9 mouse cellular contexts compared by ENCODE assay signal in the genomic region with DNA sequence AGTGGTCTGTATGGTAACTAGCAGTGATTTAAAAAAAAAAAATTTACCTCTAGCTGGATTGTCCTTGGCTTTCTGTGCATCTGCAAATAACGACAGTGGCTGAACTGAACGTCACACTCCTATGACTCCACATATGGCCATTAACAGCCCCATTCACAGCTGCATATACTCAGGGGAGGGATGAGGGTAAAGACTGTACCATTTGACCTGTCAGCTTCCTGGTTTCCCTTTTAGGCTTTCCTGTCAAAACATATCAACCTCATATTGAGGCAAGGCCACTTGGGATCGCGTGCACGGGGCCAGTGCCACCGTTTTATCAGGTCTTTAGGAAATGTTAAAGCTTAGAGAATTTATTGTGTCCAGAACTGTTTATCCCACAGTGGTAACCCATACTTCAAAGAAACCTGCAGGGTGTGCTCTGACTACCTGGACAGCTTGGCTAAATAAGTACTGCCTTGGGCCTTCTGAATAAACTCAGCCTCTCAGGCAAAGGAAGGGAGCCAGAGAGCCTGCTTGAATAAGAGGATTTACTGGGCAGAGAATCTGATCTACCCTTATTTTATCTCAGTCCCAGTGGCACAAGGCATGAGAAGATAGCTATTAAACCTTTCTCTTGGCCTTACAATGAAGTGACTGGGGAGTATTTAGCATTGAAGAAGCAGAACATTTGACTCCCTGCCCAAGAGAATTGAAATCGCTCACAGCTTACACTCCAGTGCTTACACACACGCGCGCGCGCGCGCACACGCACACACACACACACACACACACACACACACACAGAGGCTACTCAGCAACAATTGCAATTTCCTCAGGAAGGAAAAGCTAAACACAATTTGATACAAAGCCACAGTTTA.
DNase-seq lines count a peak whose midpoint lies in the region; ATAC-seq and TF ChIP-seq lines count a peak whose summit lies in the region.
"Had no signal": no experiment of that assay in that cellular context is flagged by ENCODE, and none has a peak within 500 bp of the region (broad histone marks: within the 10 kb centered on the region; RNA-seq: fewer than 3 reads in every experiment).

No protein-coding gene starts in this region.

- no peaks in the 10 kb centered on the region for H3K9me3 ChIP-seq in kidney, embryonic 15.5 days (replicated peaks)
- H3K9me3 ChIP-seq in stomach, embryonic 14.5 days (ENCODE audit: control insufficient read depth, low read depth, low read length), result no peaks in the 10 kb centered on the region
- H3K9me3 ChIP-seq in stomach, postnatal 0 days (ENCODE audit: control insufficient read depth, low read length), result no peaks in the 10 kb centered on the region
- no peaks in the 10 kb centered on the region for H3K9me3 ChIP-seq in stomach, embryonic 15.5 days
- H3K9me3 ChIP-seq: neural tube, embryonic 12.5 days had no signal

- DNase-seq in kidney, adult 9 months, result no peak
- DNase-seq in stomach, postnatal 0 days (ENCODE audit: low spot score), result no peak
- peak; percentile 18 for DNase-seq in hindlimb bud, embryonic 11.5 days (ENCODE audit: extremely low spot score, low read depth, low spot score)
- no peak for DNase-seq in adrenal gland, postnatal 14 days
- no peak for DNase-seq in yolk sac, embryonic 10.5 days (ENCODE audit: low spot score)

- WGBS in kidney, embryonic 15.5 days, result 41% methylated on average over 15 of the region's 15 CpGs
- WGBS in stomach, embryonic 14.5 days, result 65% methylated on average over 15 of the region's 15 CpGs
- 69% methylated on average over 15 of the region's 15 CpGs for WGBS in stomach, postnatal 0 days
- WGBS in stomach, embryonic 15.5 days, result 70% methylated on average over 15 of the region's 15 CpGs

- ATAC-seq in kidney, embryonic 15.5 days (replicated peaks; ENCODE audit: low FRiP score), result peak; percentile 77
- ATAC-seq in stomach, embryonic 14.5 days (ENCODE audit: insufficient number of reproducible peaks, insufficient read depth, low FRiP score, low read depth), result no peak
- no peak for ATAC-seq in stomach, postnatal 0 days (ENCODE audit: low FRiP score, low TSS enrichment)
- ATAC-seq in stomach, embryonic 15.5 days (ENCODE audit: insufficient read depth, low FRiP score, low read depth), result no peak

- H3K9ac ChIP-seq in kidney, embryonic 15.5 days, result no peak overlapping the region
- no peak overlapping the region for H3K9ac ChIP-seq in stomach, embryonic 14.5 days (replicated peaks; ENCODE audit: low read depth, low read length)
- H3K9ac ChIP-seq in stomach, postnatal 0 days (ENCODE audit: low read length), result no peak overlapping the region
- H3K9ac ChIP-seq in stomach, embryonic 15.5 days, result no peak overlapping the region
- H3K9ac ChIP-seq: neural tube, embryonic 12.5 days had no signal

- no peaks in the 10 kb centered on the region for H3K36me3 ChIP-seq in kidney, embryonic 15.5 days
- no peaks in the 10 kb centered on the region for H3K36me3 ChIP-seq in stomach, embryonic 14.5 days (ENCODE audit: control insufficient read depth, insufficient read depth, low read length)
- no peaks in the 10 kb centered on the region for H3K36me3 ChIP-seq in stomach, postnatal 0 days (ENCODE audit: control insufficient read depth, insufficient read depth, low read length)
- H3K36me3 ChIP-seq in stomach, embryonic 15.5 days, result no peaks in the 10 kb centered on the region
- H3K36me3 ChIP-seq: neural tube, embryonic 12.5 days had no signal

- no peak overlapping the region for H3K4me2 ChIP-seq in kidney, embryonic 15.5 days
- no peak overlapping the region for H3K4me2 ChIP-seq in stomach, embryonic 14.5 days (replicated peaks; ENCODE audit: low read depth, low read length)
- H3K4me2 ChIP-seq in stomach, postnatal 0 days (replicated peaks; ENCODE audit: low read depth), result no peak overlapping the region
- no peak overlapping the region for H3K4me2 ChIP-seq in stomach, embryonic 15.5 days
- H3K4me2 ChIP-seq: neural tube, embryonic 12.5 days had no signal

- peak overlapping the region; percentile 64 for H3K27ac ChIP-seq in kidney, embryonic 15.5 days
- H3K27ac ChIP-seq in stomach, embryonic 14.5 days (ENCODE audit: low read length), result 0 out of 2 replicates have a peak overlapping the region, but pooled peaks have one; percentile 52
- H3K27ac ChIP-seq in stomach, postnatal 0 days (replicated peaks), result no peak overlapping the region
- H3K27ac ChIP-seq in stomach, embryonic 15.5 days, result 0 out of 2 replicates have a peak overlapping the region, but pooled peaks have one; percentile 32
- H3K27ac ChIP-seq: neural tube, embryonic 12.5 days had no signal

- H3K4me1 ChIP-seq in kidney, embryonic 15.5 days, result peaks cover 18% of the 10 kb centered on the region
- H3K4me1 ChIP-seq in stomach, embryonic 14.5 days (ENCODE audit: control insufficient read depth, insufficient read depth, low read length), result peaks cover 4% of the 10 kb centered on the region; the same call in 1 of the 2 replicates
- no peaks in the 10 kb centered on the region for H3K4me1 ChIP-seq in stomach, postnatal 0 days (replicated peaks; ENCODE audit: control insufficient read depth, insufficient read depth)
- no peaks in the 10 kb centered on the region for H3K4me1 ChIP-seq in stomach, embryonic 15.5 days

- no peak overlapping the region for H3K4me3 ChIP-seq in kidney, embryonic 15.5 days (replicated peaks)
- no peak overlapping the region for H3K4me3 ChIP-seq in stomach, embryonic 14.5 days (ENCODE audit: low read depth, low read length)
- no peak overlapping the region for H3K4me3 ChIP-seq in stomach, postnatal 0 days (ENCODE audit: low read depth, low read length)
- no peak overlapping the region for H3K4me3 ChIP-seq in stomach, embryonic 15.5 days (replicated peaks)
- H3K4me3 ChIP-seq: neural tube, embryonic 12.5 days had no signal

- no peak for TF ChIP-seq CTCF in stomach, postnatal 0 days (IDR thresholded peaks at IDR 0.05; ENCODE audit: low read depth)

- no peak for TF ChIP-seq EP300 in stomach, postnatal 0 days (optimal IDR thresholded peaks at IDR 0.05)

- H3K27me3 ChIP-seq in kidney, embryonic 15.5 days, result no peaks in the 10 kb centered on the region
- no peaks in the 10 kb centered on the region for H3K27me3 ChIP-seq in stomach, embryonic 14.5 days (ENCODE audit: control insufficient read depth, insufficient read depth, low read length)
- H3K27me3 ChIP-seq in stomach, postnatal 0 days (ENCODE audit: control insufficient read depth, insufficient read depth, low read length), result no peaks in the 10 kb centered on the region
- no peaks in the 10 kb centered on the region for H3K27me3 ChIP-seq in stomach, embryonic 15.5 days (replicated peaks)
- H3K27me3 ChIP-seq: neural tube, embryonic 12.5 days had no signal
